Mouse (Mus musculus) neural tube, embryonic 15.5 days (tissue): ENCODE results near the gene Ell. TPM values are rescaled to one million over a fixed set of nuclear protein-coding genes. Genes with fewer than 3 reads are reported as not detected.

Experiments used
- ATAC-seq: fragments of 200-750 bp; cut with Nextera tagmentation; 2 replicates; pipeline ENCODE4 v1.8.0; 2017; ENCODE audit warnings: mild to moderate bottlenecking, moderate TSS enrichment, moderate library complexity; ENCODE audit not compliant: low FRiP score
- H3K27ac ChIP-seq: fragments of 300-500 bp; sonication (generic); replicated peaks from 2 replicates; pipeline ENCODE4 v1.5.1; 2015; ENCODE audit warnings: mild to moderate bottlenecking, inconsistent platforms
- H3K27me3 ChIP-seq: fragments of 300-500 bp; sonication (generic); replicated peaks from 2 replicates; pipeline ENCODE4 v1.6.1; 2015; ENCODE audit warnings: inconsistent platforms
- H3K36me3 ChIP-seq: fragments of 300-500 bp; sonication (generic); 2 replicates; pipeline ENCODE4 v1.6.1; 2015; ENCODE audit warnings: inconsistent platforms
- H3K4me1 ChIP-seq: fragments of 300-500 bp; sonication (generic); 2 replicates; pipeline ENCODE4 v1.6.1; 2015; ENCODE audit warnings: inconsistent platforms
- H3K4me2 ChIP-seq: fragments of 300-500 bp; sonication (generic); 2 replicates; pipeline ENCODE4 v1.6.1; 2015; ENCODE audit warnings: inconsistent platforms, mild to moderate bottlenecking, moderate library complexity
- H3K4me3 ChIP-seq: fragments of 300-500 bp; sonication (generic); replicated peaks from 2 replicates; pipeline ENCODE4 v1.5.1; 2015; ENCODE audit warnings: mild to moderate bottlenecking, inconsistent platforms
- H3K9ac ChIP-seq: fragments of 300-500 bp; sonication (generic); replicated peaks from 2 replicates; pipeline ENCODE4 v1.6.1; 2015; ENCODE audit warnings: mild to moderate bottlenecking, inconsistent platforms
- H3K9me3 ChIP-seq: fragments of 300-500 bp; sonication (generic); replicated peaks from 2 replicates; pipeline ENCODE4 v1.6.1; 2016; ENCODE audit warnings: inconsistent platforms
- WGBS: fragments of 180-500 bp; shearing (Covaris S2); methylation state at CpG from one replicate; pipeline ENCODE4 v1.1.7; 2015; ENCODE audit warnings: mixed read lengths; 5-methylcytosine and 5-hydroxymethylcytosine counted together
- polyA plus RNA-seq: library from polyadenylated mRNA; unstranded; fragments of >200 nt; fragmentation: Nextera tagmentation; extraction: Ambion mirVana; gene quantifications from 2 replicates; pipeline ENCODE4 v1.2.1, GENCODE M21; 2015

The Ell gene
- polyA plus RNA-seq, 1 experiment from 2014 or later = 14.7 TPM

- peaks cover 34% of the 10 kb centered on the region for H3K4me1 ChIP-seq
- no peak overlapping the region for H3K27ac ChIP-seq
- 5% methylated on average over 1 of the region's 1 CpGs for WGBS
- no peaks in the 10 kb centered on the region for H3K36me3 ChIP-seq
- no peaks in the 10 kb centered on the region for H3K9me3 ChIP-seq
- no peak for ATAC-seq
- no peaks in the 10 kb centered on the region for H3K27me3 ChIP-seq
- no peak overlapping the region for H3K9ac ChIP-seq
- no peak overlapping the region for H3K4me3 ChIP-seq
- no peak overlapping the region for H3K4me2 ChIP-seq
Observed at GRCm38 (mm10) chr8:70613763-70614162, 74.5 kb downstream of the Ell start.

DNA sequence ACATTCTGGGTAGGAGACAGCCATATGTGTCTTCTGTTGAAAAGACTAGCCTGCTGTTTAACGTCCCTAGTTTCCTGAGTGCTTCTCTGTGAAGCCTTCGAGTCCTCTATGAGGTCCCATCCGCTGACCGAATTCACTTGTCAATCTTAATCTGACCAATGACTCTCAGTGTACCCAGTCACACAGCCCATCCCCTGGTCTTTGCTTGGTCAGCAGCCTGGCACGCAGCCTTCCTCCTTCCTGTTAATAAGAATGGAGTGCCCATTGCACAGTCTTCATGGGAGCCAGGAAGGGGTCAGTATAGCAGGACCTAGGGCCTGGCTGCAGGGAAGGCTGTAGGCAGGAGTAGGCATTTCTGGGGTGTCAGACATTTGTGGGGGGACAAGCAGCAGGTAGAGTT, 75.2 kb downstream of the Ell start:
- no peak overlapping the region for H3K4me2 ChIP-seq
- H3K4me1 ChIP-seq = peaks cover 27% of the 10 kb centered on the region
- H3K9me3 ChIP-seq = no peaks in the 10 kb centered on the region
- no peak overlapping the region for H3K4me3 ChIP-seq
- H3K27me3 ChIP-seq = no peaks in the 10 kb centered on the region
- 63% methylated on average over 5 of the region's 5 CpGs for WGBS
- H3K9ac ChIP-seq = no peak overlapping the region
- ATAC-seq = no peak
- no peaks in the 10 kb centered on the region for H3K36me3 ChIP-seq
- H3K27ac ChIP-seq = no peak overlapping the region

GRCm38 (mm10) chr8:70615281-70615680, 76.0 kb downstream of the Ell start:
- H3K4me1 ChIP-seq = peaks cover 19% of the 10 kb centered on the region
- no peak for ATAC-seq
- H3K4me2 ChIP-seq = no peak overlapping the region
- no peaks in the 10 kb centered on the region for H3K36me3 ChIP-seq
- H3K4me3 ChIP-seq = no peak overlapping the region
- H3K9ac ChIP-seq = no peak overlapping the region
- no peak overlapping the region for H3K27ac ChIP-seq
- 92% methylated on average over 8 of the region's 8 CpGs for WGBS
- no peaks in the 10 kb centered on the region; the same call in 1 of the 2 replicates for H3K27me3 ChIP-seq
- H3K9me3 ChIP-seq = no peaks in the 10 kb centered on the region

- Histone ChIP-seq H3K4me2 (no peak within 1 kb of the TSS), H3K4me1 (peaks cover 13% of the 10 kb centered on the region)
- WGBS = 83% methylated on average over 3 of the region's 3 CpGs
Observed at GRCm38 (mm10) chr8:70615894-70616293, 76.6 kb downstream of the Ell start, which contains the start of gene Lrrc25. Gene Lrrc25 (plus strand): TSS chr8:70616155.

DNA sequence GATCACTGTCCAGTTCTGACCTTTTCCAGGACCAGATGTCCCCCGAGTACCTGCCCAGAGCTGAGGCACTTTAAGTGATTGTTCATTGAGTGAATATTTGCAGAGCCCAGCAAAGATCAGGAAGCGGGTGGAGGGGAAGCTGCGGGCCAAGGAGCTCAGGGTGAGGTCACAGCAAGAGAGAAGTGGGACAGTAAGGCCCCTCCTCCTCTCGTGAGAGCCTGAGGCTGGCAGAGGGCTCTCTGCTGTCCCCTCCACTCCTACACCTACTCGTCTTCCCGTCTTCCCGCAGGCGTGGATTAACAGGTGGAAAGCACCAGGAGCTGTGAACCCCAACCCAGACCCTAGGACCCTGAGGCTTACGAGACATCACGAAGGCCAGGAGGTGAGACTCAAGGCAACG, 77.4 kb downstream of the Ell start:
- 65% methylated on average over 11 of the region's 11 CpGs for WGBS

More at GRCm38 (mm10) chr8:70615894-70616293, 76.6 kb downstream of the Ell start, which contains the start of gene Lrrc25:
- Histone ChIP-seq H3K9me3 (no peaks in the 10 kb centered on the region), H3K36me3 (no peaks in the 10 kb centered on the region), H3K27me3 (no peaks in the 10 kb centered on the region; the same call in 1 of the 2 replicates), H3K4me3 (no peak within 1 kb of the TSS), H3K27ac (no peak within 1 kb of the TSS), H3K9ac (no peak within 1 kb of the TSS)
- no peak for ATAC-seq

DNA sequence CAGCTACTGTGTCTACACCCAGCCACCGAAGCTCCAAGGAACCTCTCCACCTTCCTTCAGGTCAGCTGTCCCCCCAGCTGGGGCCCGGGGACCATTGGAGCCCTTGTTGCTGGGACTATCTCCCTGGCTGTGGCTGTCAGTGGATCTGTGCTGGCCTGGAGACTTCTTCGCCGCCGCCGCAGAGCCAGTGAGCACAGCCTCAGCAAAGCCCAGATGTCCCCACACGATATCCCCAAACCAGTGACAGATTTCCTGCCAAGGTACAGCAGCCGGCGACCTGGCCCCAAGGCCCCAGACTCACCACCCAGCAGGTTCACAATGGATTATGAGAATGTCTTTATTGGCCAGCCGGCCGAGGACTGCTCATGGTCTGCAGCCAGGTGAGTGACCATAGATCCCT, 78.7 kb downstream of the Ell start:
- no peaks in the 10 kb centered on the region for H3K36me3 ChIP-seq
- H3K27ac ChIP-seq = no peak overlapping the region
- H3K27me3 ChIP-seq = peaks cover 4% of the 10 kb centered on the region; the same call in 1 of the 2 replicates
- no peak overlapping the region for H3K4me2 ChIP-seq
- no peak for ATAC-seq
- H3K9me3 ChIP-seq = no peaks in the 10 kb centered on the region
- H3K4me1 ChIP-seq = no peaks in the 10 kb centered on the region
- H3K9ac ChIP-seq = no peak overlapping the region
- no peak overlapping the region for H3K4me3 ChIP-seq
- 83% methylated on average over 11 of the region's 11 CpGs for WGBS

More for the DNA sequence above, 77.4 kb downstream of the Ell start:
- H3K4me3 ChIP-seq = no peak overlapping the region
- ATAC-seq = no peak
- H3K4me2 ChIP-seq = no peak overlapping the region
- H3K27ac ChIP-seq = no peak overlapping the region
- no peaks in the 10 kb centered on the region; the same call in 1 of the 2 replicates for H3K27me3 ChIP-seq
- H3K9ac ChIP-seq = no peak overlapping the region
- no peaks in the 10 kb centered on the region for H3K36me3 ChIP-seq
- no peaks in the 10 kb centered on the region for H3K9me3 ChIP-seq
- peaks cover 5% of the 10 kb centered on the region for H3K4me1 ChIP-seq

- WGBS = 31% methylated on average over 9 of the region's 9 CpGs
Observed at GRCm38 (mm10) chr8:70618888-70619334, 79.7 kb downstream of the Ell start.

DNA sequence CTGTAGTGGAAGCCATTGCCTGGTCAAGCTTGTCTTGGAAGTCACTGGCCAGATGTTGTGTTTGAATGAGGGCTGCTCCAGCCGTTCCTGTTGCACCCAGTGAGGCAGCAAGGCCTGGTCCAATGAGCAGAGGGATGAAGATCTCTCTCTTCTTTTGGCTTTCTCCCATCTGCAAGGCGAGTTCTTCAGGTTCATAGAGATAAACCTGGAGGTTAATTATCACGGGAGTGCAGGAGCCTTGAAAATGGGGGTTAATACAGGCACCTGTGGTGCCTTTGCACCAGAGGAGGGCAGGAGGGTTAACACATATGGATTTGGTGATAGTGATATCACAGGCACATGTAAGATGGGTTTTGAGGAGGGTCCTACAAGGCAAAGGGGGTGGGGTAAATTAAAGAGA, 83.0 kb downstream of the Ell start:
- Histone ChIP-seq H3K4me1 (no peaks in the 10 kb centered on the region), H3K9ac (no peak overlapping the region), H3K27me3 (peaks cover 5% of the 10 kb centered on the region; the same call in 1 of the 2 replicates), H3K27ac (no peak overlapping the region), H3K4me3 (no peak overlapping the region), H3K4me2 (no peak overlapping the region), H3K36me3 (no peaks in the 10 kb centered on the region), H3K9me3 (no peaks in the 10 kb centered on the region)
- ATAC-seq = no peak
- 63% methylated on average over 3 of the region's 3 CpGs for WGBS

More at GRCm38 (mm10) chr8:70618888-70619334, 79.7 kb downstream of the Ell start:
- Histone ChIP-seq H3K4me2 (no peak overlapping the region), H3K4me1 (no peaks in the 10 kb centered on the region), H3K36me3 (no peaks in the 10 kb centered on the region), H3K4me3 (no peak overlapping the region), H3K9ac (no peak overlapping the region), H3K27ac (no peak overlapping the region), H3K27me3 (peaks cover 5% of the 10 kb centered on the region; the same call in 1 of the 2 replicates), H3K9me3 (no peaks in the 10 kb centered on the region)
- ATAC-seq = no peak

- H3K27me3 ChIP-seq = peaks cover 5% of the 10 kb centered on the region; the same call in 1 of the 2 replicates
- H3K36me3 ChIP-seq = no peaks in the 10 kb centered on the region
- H3K4me2 ChIP-seq = no peak overlapping the region
- peaks cover 11% of the 10 kb centered on the region for H3K4me1 ChIP-seq
- H3K4me3 ChIP-seq = no peak overlapping the region
- no peak overlapping the region for H3K9ac ChIP-seq
- WGBS = 23% methylated on average over 5 of the region's 5 CpGs
- no peak overlapping the region for H3K27ac ChIP-seq
- H3K9me3 ChIP-seq = no peaks in the 10 kb centered on the region
- no peak for ATAC-seq
Observed at GRCm38 (mm10) chr8:70625104-70625503, 85.8 kb downstream of the Ell start.

DNA sequence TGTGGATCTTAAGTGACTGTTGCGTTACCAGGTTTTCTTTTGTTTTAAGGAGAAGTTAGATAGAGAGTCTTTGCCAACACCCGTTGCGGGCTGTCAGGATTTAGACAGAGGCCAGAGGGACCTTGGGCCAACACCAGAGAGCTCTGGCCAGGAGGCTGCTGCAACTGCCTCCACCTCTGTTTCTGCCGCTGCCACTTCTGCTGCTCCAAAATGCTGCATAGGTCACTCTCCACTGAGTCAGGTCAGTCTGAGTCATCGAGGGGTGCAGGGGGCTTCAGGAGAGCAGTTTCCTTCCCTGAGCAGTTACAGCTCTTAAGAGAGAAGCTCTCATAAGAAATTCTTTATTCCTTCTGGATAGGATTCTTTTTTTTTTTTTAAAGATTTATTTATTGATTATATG, 87.8 kb downstream of the Ell start:
- peaks cover 14% of the 10 kb centered on the region; the same call in 1 of the 2 replicates for H3K27me3 ChIP-seq
- no peak overlapping the region for H3K9ac ChIP-seq
- peaks cover 24% of the 10 kb centered on the region for H3K4me1 ChIP-seq
- H3K4me2 ChIP-seq = no peak overlapping the region
- no peaks in the 10 kb centered on the region for H3K36me3 ChIP-seq
- no peaks in the 10 kb centered on the region for H3K9me3 ChIP-seq
- no peak overlapping the region for H3K27ac ChIP-seq
- ATAC-seq = no peak
- no peak overlapping the region for H3K4me3 ChIP-seq
- 83% methylated on average over 5 of the region's 5 CpGs for WGBS

DNA sequence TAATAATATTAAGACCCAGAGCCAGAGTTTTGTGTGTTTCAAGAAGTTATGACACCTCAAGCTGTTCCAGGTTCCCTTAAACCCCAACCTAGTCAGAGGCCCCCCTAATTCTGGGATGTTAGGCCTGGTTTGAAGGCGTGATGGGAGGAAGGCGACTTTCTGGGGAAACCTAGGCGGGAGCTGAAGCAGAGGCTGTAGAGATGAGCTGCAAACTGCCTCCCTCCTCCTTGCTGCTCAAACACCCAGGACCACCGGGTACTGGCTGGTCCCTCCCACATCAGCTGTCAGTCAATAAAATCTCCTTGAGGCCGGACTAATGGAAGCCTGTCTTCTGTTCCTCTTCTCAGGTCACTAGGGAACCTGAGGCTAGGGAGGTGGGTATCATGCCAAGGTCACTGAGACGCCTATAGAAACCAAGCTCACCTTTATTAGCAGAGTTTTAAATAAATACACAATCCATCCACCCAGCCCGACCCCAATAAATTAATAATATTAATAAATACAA, 89.8 kb downstream of the Ell start:
- peak overlapping the region; percentile 49 for H3K9ac ChIP-seq
- peak overlapping the region; percentile 50 for H3K4me3 ChIP-seq
- H3K36me3 ChIP-seq = no peaks in the 10 kb centered on the region
- H3K27me3 ChIP-seq = peaks cover 9% of the 10 kb centered on the region; the same call in 1 of the 2 replicates
- no peaks in the 10 kb centered on the region for H3K9me3 ChIP-seq
- peak overlapping the region; percentile 76 for H3K27ac ChIP-seq
- H3K4me1 ChIP-seq = peaks cover 25% of the 10 kb centered on the region
- H3K4me2 ChIP-seq = peak overlapping the region; percentile 78
- WGBS = 59% methylated on average over 7 of the region's 7 CpGs
- peak; percentile 1; the same call in 1 of the 2 replicates for ATAC-seq
